Mouse (Mus musculus) megakaryocyte, embryonic 14.5 days (primary cell): ENCODE measurements around the gene Rab13.

ENCODE experiments used
- FLI1 ChIP-seq: IDR thresholded peaks from 2 replicates; pipeline ENCODE4 v1.6.1; 2012; ENCODE audit warnings: low read length, inconsistent platforms, mixed read lengths
- GATA1 ChIP-seq: IDR thresholded peaks from 3 replicates; pipeline ENCODE4 v1.6.1; 2012; ENCODE audit warnings: mixed read lengths, low read length, inconsistent platforms, borderline replicate concordance

GRCm38 (mm10) chr3:90183581-90183980 is 29.9 kb upstream of the Rab13 start:
- TF ChIP-seq GATA1 (no peak), FLI1 (no peak)
